Mouse (Mus musculus): ENCODE data around the gene Srxn1.

GRCm38 (mm10) chr2:152069434-152069786 lies 35.9 kb upstream of the Srxn1 start:
- no peak for TF ChIP-seq GATA1 (IDR thresholded peaks at IDR 0.05; ENCODE audit: borderline replicate concordance, low read length)
- no peak for TF ChIP-seq FLI1 (IDR thresholded peaks at IDR 0.05; ENCODE audit: low read length)
